Mouse (Mus musculus): Measurements from ENCODE around the gene Srrm3. TPM values are rescaled to one million over a fixed set of nuclear protein-coding genes. Genes with fewer than 3 reads are reported as not detected.

Gene Srrm3
- total RNA-seq, 2 experiments from 2014 or later: 0.08 to 0.12 TPM

DNA sequence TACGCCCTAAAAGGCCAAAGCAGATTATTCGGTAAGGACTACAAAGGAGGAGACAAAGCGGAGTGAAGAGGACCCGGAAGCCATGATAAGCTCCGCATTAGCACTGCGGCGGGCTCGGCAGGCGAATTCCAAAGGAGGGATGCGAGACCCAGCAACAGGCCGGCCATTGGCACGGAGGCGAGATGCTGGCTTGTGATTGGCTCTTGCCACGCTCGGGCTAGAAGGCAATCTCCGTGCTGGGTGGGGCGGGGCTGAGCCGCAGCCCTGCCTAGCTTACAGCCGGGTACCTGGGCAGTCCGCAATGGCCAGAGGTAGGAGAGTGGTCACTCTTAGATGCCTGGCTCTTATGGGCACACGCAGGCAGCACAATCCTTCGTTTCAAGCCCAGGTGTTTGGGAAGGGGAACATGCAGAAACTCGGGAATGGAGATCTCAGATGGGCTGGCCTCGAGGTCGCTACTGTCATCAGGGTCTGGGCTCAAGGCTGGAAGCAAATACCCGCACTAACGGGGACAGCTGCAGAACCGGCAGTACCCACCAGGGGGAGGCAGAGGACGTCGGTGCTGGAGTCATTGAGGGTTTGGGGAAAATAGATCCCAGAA lies 97.0 kb downstream of the Srrm3 start:
- DNase-seq (ENCODE audit: low spot score in 2 of 2): peak; percentile 79 to 84

DNA sequence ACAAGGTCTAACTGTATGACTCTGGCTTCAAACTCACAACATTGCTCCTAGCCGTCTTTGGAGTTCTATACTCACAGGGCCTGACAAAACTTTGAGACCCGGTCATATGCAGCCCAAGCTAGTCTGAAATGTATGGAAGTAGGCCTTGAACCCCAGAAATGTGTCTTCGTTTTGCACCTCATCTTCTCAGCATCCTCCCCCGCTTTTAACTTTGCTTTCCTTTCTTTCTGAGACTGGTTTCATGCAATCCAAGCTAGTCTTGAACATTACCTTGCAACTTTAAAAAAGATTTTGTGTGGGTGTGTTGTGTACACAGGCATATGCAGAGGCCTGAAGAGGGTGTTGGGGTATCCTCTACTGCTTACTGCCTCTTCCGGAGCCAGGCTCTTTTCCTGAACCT lies 97.6 kb downstream of the Srrm3 start:
- DNase-seq (ENCODE audit: low spot score in 2 of 2): no peak

DNA sequence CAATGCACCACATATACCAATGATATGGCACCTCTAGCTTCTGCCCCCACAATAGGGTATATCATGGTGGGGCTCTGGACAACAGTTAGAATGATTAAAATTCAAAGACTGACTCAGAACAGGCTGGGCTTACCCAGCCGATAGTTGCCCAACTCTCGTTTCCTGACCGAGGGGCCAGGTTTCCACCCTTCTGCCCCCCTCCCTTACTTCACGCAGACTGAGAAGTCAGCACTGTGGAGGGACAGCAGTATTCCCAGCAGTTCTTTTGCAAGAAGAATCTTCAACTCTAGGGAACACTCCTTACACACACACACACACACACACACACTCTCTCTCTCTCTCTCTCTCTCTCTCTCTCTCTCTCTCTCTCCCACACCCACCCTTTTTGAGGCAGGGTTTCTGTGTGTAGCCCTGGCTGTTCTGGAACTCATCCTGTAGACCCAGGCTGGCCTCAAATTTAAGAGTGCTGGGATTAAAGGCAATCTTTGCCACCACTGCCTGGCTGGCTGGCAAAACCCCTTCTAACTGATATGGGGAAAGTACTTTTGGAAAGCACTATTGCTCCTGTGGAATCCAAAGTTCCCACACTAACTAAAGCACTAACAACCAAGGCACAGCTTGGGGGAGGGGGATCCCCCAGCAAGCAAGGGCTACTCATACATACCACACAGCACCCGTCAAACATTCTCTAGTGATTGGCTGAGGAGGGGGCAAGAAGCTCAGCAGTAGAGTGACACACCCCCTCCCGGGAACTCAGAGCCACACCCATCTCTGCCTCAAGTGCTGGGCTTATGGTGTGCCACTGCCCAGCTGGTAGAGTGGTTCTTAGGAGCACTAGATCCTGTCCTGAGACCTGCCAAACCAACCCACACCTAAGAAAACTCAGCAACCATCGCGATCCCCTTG lies 98.9 kb downstream of the Srrm3 start:
- no peak for DNase-seq (ENCODE audit: low spot score in 2 of 2)

DNA sequence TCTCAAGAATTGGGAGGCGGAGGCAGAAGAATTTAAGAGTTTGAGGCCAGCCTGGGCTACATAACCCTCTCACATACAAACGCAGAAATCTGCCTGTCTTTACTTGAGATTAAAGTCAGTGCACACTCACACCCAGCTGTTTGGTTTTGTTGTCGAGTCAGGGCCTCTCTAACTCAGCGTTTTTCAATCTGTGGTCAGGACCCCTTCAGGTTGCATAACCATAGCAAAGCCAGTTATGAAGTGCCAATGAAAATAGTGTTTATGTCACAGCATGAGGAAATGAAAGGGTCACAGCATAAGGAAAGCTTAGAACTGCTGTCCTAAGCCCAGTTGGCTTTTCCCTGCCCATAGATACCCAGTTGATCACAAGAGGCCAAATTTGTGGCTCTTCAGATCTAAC lies 100.2 kb downstream of the Srrm3 start:
- DNase-seq (ENCODE audit: low spot score in 2 of 2): no peak

DNA sequence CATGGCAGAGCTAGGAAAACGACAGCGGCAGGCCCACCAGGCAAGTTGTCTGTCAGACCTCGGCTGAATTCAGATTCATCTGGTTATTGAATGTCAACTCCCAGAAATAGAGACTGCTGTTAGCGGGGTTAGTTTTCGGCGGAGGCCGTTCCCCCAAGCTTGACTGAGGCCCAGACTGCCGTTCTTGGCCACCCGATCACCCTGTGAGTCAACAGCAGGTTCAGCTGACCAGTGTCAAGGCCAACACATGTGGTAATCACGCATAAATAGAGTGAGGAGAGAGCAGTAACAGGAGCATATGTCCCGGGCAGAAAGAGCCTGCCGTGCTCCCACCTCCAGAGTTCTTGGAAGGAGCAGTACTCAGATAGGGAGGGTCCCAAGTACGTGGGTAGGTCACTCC lies 100.6 kb downstream of the Srrm3 start:
- peak in 1 of 2 experiments; percentile 62 for DNase-seq (ENCODE audit: low spot score in 2 of 2)

DNA sequence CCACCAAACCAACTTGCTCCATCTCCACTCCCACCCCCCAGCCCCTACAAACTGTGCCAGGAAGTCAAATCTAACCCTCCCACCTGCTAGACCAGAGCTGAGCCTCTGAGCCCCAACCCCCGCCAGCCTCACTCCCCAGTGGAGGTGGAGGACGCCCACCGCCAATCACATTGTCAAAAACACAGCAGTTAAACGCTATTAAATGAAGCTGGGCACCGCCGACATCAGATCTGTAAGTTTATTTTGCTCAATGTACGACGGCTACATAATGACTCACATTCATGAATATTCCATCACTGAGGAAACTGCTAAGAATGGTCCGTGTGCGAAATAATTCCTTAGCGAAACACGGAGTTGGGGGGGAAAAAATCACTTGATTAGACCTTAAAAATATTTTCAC lies 101.5 kb downstream of the Srrm3 start:
- DNase-seq (ENCODE audit: low spot score in 2 of 2): no peak

DNA sequence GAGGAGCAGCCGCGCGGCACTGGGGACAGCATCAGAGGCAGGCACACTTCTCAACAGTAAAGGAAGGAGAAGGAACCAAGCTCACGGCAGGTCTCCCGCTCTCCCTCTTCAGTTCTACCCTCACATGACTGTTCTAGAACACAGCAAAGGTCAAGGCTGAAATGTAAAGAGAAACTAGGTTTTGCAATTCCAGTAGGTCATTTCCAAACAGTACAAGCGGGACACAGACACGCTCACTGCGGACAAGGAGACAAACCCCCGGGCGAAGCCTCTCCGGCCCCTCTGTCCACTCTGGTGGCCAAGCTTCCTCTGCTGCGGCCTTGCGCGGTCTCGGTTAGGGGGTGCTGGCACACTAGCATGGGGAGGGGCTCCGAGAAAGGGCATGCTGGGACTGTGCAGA lies 102.3 kb downstream of the Srrm3 start:
- DNase-seq (ENCODE audit: low spot score in 2 of 2): no peak

DNA sequence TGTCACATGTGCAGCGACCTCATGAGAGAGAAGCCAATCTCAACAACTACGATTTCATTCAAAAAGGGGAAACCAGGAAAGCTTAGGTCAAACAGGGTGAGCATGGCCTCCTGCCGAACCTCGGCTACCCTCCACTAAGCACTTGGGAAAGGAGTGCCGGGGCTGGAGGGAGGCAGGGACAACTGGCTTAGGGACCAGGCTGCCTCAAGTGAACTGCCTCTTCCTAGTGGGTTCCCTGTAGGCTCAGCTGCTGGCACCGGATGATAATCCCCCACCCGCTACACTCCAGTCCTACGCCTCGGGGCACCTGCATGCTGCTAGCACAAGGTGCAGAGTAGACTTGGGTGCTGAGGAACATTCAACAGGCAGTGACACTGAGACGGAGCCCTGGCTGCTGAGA lies 103.0 kb downstream of the Srrm3 start:
- no peak for DNase-seq (ENCODE audit: low spot score in 2 of 2)

DNA sequence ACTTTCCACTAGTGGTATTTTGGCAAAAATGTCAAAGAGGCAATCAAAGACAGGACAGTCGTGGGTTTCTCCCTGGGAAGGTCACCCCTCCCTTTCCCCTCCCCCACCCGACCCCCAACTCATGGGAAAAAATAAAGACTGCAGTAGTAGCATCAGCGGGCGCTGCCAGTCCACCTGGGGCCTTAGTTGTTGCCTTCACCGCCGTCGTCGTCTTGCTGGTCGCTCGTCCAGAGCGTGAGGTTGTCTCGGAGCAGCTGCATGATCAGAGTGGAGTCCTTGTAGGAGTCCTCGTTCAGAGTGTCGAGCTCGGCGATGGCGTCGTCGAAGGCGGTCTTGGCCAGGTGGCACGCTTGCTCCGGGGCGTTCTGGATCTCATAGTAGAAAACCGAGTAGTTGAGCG lies 104.1 kb downstream of the Srrm3 start:
- DNase-seq (ENCODE audit: low spot score in 2 of 2): no peak

DNA sequence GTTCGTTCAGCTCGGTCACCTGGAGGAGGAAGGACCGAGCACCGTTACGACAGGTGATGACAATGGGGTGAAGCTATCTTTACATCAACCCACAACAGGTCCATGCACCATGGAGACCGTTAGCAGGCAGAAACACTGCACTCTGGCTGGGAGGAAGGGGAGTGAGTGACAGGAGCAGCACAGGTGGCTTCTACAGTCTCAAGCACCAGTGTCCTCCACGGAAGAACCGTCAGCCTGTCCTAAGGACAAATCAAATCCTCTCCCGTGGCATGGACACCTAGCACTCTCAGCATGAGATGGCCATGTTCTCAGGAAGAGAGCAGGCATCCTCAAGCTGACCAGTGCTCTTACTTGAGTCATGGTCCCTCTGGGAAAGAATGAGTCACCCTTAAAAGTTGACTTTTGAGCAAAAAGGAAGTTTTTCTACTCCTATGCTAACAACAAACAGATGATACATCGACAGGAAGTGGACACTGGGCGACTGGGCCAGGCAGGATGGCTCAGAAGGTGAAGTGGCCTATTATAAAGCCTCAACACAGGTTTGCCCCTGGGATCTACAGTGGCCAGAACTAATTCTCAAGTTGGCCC lies 105.0 kb downstream of the Srrm3 start:
- DNase-seq (ENCODE audit: low spot score in 2 of 2): no peak

DNA sequence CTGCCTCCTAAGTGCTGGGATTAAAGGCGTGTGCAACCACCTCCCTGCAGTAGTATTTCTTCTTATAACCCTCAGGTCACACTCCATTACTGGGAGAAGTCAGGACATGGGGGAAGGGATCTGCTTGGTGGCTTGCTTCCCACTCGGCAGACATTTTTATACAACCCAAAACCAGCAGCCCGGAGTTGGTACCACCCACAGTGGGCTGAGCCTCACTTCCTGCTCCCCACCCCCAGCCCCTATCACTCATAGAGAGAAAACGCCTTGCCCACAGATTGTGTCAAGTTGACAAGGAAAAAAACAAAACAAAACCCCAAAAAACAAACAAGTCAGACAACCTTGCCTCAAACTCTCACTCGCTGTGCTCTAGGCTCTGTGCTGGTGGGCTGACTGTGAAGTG lies 106.5 kb downstream of the Srrm3 start:
- DNase-seq (ENCODE audit: low spot score in 2 of 2): no peak

DNA sequence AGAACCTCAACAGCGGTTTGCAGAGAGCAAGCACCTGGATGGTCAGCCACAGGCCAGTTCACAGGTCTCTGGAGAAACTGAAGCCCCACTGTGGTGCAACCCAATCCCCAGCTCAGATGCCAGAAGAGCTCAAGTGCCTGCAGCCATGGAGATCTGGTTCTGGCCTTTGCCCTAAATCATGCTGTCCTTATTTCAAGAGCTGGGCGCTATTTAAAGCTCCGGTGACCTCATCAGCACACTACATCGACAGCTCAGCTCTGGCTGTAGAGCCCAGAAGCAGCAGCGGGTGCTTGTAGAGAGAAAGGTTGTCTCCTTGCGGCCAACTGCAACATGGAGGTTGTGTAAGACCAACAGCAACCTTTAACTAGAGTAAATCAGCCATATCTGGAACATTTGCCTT lies 107.5 kb downstream of the Srrm3 start:
- peak in 1 of 2 experiments; percentile 27 for DNase-seq (ENCODE audit: low spot score in 2 of 2)

DNA sequence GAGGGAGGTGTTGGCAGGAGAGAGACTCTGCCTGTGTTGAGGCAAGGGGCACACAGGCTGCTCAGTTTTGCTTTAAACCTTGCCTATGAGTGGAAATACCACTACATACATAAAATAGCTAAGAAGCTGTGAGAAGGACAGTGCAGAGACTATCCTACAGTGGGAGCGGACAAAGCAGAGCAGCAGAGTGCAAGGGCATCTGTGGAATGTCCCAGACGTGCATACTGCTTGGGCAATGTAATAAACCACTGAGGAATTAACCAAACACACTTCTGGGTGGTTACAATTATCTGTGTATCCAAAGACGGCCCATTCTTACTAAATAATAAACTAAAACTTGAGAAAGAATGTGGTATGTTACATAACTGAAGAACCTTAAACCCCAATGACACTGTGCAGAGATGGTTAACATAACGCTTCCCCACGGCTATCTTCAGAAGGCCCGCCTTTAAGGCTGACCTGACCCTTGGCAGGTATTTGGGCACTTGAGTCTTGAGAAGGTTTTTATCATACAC lies 109.4 kb downstream of the Srrm3 start:
- no peak for DNase-seq (ENCODE audit: low spot score in 2 of 2)

DNA sequence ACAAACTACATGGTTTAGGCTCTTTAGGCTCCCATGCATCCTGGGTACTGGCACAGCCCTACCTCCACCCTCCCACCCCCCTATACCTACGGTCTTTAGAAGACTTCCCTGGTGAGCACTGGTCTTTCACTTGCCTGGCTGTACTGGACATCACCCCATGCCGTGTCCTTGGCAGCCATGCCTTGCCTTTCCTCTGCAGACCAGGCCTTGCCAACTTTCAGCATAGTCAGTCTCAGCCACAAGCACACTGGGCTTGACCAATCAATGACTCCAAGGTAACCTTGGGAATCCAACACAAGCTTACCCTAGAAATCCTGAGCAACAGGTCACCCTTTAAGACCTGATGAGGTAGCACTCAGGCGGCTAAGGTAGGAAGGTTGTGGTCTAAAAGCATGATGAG lies 109.9 kb downstream of the Srrm3 start:
- DNase-seq (ENCODE audit: low spot score in 2 of 2): no peak

DNA sequence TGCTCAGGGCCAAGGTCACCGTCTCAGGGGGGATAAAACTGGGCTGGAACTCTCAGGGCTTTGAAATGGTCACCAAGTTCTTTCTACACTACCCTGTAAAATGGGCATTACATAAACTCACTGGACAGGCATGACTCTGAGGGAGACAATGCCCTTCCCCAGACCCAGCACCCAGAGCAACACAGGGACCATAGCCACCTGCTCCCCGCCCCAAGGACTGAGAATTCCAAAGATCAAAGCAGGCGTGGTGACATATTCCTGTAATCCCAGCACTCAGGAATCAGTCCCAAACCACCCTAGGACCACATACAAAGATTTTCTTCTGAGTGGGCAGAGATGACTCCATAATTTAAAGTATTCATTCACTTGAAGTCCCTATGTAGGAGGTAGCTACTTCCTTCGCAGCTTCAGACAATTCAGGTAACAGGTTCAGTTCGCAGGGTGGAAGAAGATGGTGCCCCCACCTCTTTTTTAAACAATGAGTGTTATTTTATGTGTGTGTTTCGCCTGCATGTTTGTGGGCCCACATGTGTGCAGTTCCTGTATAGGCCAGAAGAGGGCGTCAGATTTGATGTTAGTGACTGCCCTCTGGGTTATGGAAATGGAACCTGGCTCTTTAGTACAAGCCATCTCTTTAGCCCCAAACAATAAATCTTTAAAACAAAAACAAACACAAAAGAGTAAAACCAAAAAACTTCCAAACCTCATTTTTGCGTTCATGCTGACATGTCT lies 110.8 kb downstream of the Srrm3 start:
- no peak for DNase-seq (ENCODE audit: low spot score in 2 of 2)

DNA sequence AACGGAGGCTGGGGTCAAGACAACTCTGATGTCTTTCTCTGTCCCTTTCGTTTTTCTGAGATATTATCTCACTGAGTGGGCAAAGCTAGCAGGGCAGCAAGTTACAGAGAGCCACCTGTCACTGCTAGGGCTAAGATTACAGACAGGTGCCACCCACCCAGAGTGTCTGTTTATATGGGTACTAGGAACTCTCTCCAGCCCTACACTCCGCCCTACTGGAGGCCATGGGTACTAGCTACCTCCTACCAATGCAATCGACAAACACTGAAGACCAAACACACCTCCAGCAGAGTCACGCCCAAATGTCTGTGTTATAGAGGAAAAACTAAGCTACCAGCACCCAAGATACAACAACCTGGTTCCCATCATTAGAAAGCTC lies 111.4 kb downstream of the Srrm3 start:
- DNase-seq (ENCODE audit: low spot score in 2 of 2): no peak

DNA sequence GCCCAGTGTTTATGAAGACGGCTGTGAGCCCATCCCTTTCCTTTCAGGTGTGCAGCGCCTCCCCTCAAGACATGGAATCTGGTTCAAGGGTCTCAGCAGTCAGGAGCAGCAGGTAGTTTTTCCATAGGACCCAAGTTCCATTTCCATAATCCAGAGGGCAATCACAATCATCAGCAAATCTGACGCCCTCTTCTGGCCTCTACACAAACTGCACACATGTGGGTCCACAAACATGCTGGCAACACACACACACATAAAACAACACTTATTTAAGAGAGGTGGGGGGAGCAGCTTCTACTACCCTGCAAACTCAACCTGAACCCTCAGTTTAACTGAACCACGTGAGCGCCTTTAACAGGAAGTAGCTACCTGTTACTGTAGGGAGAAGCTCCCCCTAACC lies 111.9 kb downstream of the Srrm3 start:
- no peak for DNase-seq (ENCODE audit: low spot score in 2 of 2)

DNA sequence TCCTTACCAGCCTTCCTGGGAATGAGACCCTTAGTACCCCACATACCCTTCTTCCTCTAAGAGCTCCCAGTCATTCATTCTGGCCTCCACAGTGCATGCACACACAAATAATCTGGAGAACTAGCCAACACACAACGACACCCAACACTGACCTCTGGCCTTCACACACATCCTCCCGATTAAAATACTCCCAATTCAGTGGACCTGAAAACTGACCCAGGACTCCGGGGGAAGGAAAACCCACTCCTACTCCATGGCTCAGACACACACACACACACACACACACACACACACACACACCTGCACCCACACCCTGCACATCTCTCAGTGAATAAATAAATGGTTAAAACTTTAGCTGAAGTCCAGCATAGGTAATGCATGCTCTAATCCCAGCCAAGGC lies 113.2 kb downstream of the Srrm3 start:
- no peak for DNase-seq (ENCODE audit: low spot score in 2 of 2)

DNA sequence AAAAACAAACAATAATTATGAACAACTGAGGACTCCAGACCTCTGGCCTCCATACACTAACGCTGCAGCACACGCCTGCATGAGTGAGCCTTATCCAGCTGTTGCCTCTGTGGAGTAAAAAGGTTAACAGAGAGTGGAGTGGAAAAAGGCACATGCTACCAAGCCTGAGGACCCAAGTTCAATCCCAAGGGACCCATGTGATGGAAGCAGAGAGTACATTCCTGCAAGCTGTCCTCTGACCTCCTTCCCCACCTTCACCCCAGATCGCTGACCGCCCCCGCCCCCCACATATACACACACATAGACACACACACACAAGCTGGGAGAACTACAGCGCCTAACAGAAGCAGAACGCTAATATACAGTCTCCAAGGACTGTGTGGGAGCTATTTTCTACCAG lies 117.2 kb downstream of the Srrm3 start:
- no peak for DNase-seq (ENCODE audit: low spot score in 2 of 2)
